Mouse (Mus musculus): ENCODE measurements around the gene Ncoa5. TPM values are rescaled to one million over a fixed set of nuclear protein-coding genes. Genes with fewer than 3 reads are reported as not detected.

Ncoa5 gene
- total RNA-seq, 4 experiments from 2014 or later = 9.0 to 15.5 (median 10.6) TPM

DNA sequence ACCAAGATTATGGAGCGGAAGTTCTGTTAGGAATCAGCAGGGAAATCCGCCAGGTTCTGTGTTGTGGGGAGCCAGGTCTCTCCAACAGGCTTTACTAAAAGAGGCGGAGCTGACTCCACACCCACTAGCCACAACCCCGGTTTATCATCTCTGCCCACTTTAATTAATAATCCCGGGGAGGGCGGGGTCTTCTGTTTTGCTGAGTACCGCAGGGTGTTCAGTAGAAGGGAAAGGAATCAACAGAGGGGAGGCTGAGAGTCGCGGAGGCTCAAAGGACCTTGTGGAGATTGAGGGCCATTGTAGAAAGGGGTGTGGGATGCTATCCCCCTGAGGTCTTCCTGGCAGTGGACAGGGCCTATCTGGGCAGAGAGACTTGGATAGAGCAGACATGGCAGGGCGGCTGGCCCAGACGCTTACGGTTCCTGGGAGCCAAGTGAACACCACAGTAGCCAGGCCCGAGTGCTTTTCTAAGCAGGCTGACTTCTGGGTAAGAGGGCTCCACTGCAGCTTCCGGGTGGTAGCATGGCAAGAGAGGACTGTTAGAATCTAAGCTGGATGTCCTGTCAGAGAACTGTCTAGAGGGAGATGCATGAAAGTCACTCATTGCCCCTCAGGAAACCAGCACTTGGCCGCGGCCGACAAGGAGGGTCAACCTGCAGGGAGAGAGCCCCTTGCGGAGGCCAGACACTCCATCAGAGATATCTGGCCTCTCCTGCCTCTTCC is 16.3 kb upstream of the Ncoa5 start:
- no peak for DNase-seq (ENCODE audit: low spot score in 2 of 2)

DNA sequence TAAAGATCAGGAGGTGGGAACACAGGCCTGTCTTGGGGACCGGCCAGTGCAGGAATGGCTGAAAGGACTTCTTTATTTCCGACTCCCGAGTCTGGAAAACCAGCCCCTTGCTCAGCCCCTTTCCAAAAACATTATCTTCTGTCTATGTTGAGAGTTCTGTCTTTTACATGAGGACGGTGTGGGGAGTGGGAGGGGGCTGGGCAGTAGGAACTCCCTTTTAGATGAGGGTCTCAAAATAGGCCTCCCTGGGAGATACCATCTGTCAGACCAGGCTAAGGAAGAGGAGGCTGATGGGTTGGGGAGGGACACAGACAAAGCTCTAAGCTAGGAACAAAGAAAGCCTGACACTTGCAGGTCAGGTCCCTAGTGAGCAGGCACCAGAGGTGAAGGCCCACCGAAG is 14.4 kb upstream of the Ncoa5 start:
- DNase-seq (ENCODE audit: low spot score in 2 of 2) = no peak

- no peak for DNase-seq (ENCODE audit: low spot score in 2 of 2)
Measured at GRCm38 (mm10) chr2:165043729-165044128, 9.1 kb upstream of the Ncoa5 start.

- DNase-seq (ENCODE audit: low spot score in 2 of 2) = no peak
Measured at GRCm38 (mm10) chr2:165043090-165043636, 8.5 kb upstream of the Ncoa5 start.

DNA sequence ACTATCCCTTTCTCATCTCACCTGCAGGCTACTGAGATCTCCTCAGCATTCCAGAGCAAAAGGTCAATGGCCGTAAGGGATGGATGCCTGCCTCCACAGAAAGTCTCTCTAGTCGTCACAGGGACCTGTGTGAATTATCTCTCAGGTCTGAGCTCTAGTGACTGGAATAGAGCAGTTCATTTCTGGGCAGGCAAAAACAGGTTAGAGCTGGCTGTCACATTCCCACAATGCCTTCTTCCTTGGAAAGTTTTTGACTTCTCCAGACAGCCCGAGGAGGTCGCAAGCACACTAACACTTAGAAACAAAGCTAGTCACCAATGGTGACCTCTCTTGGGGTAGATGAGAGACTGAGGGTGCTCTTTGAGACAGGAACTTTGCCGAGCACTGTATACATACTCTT is 7.5 kb upstream of the Ncoa5 start:
- DNase-seq (ENCODE audit: low spot score in 2 of 2) = no peak

- DNase-seq (ENCODE audit: low spot score in 2 of 2) = no peak
Measured at GRCm38 (mm10) chr2:165037415-165037814, 2.7 kb upstream of the Ncoa5 start.

GRCm38 (mm10) chr2:165035058-165035431 is 378 bp upstream of the Ncoa5 start:
- DNase-seq (ENCODE audit: low spot score in 2 of 2) = no peak

DNA sequence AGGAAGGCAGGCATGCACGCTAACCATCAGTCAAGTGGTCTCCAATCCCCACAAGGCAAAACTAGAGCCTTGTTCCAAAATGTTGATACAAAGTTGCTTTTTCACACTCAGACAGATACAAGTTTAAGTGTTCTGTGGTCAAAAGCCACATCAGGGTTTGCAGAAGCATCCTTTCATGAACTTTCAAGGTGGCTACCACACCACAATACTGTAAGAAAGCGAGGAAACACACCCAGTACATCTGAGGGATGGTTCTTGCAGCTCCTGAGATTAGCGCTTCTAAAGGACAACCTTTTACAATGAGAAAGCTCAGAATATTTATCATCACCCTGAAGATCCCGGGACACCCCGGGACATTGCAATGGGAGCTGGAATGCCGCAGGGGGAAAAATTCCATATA is 1.4 kb downstream of the Ncoa5 start:
- no peak for DNase-seq (ENCODE audit: low spot score in 2 of 2)

GRCm38 (mm10) chr2:165032533-165032932 is 2.1 kb downstream of the Ncoa5 start:
- no peak for DNase-seq (ENCODE audit: low spot score in 2 of 2)

DNA sequence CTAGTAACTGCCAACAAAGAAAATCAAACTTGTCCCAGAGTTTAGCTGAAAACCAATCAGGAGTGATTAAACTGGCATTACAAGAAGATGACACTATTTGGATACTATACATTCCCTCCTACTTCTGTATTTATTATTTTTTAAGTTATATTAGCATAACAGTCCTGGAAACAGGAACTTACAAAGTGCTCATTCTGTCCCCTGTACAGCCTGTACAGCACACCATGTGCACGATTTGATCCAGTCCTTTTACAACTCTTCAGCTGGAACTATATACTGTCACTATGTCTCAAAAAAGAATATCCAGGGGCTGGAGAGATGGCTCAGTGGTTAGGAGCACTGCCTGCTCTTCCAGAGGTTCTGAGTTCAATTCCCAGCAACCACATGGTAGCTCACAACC is 7.5 kb downstream of the Ncoa5 start:
- no peak for DNase-seq (ENCODE audit: low spot score in 2 of 2)

- no peak for DNase-seq (ENCODE audit: low spot score in 2 of 2)
Measured at GRCm38 (mm10) chr2:165020490-165020889, 14.2 kb downstream of the Ncoa5 start.

DNA sequence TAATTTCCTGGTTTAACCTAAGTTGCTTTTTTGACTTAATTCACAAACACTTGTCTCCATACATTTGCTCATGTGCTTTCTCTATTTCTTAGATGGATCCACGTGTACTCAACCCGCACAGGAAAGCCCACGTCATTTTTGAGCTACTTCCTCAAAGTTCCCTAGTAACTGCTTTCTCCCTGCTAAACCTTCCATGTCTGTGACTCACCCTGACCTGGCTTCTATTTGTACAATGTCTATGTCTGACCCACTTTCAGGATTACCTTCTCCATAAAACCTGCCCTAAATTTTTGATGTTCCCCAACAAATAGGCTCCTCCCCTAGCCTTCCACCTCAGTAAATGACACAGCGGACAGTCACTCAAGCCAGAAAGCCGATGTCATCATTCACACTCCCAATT is 19.7 kb downstream of the Ncoa5 start:
- DNase-seq (ENCODE audit: low spot score in 2 of 2) = no peak

DNA sequence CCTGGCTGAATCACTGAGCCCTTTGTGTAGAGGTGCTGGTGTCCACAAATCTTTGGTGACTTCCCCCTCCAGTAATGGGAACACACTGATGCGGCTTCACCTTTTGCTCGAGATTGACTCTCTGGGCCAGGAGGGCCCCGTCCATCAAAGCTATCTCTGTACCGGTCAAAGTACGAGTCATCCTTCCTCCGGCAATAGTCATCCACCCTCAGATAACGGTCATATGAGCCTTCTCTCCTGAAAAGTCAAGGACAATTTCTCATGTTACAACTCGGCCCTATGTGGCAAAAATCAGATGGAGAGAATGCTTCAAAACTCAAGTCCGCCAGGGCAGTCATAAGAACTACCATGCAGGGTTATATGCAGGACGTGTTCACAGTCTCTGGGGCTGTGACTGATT is 24.3 kb downstream of the Ncoa5 start:
- DNase-seq (ENCODE audit: low spot score in 2 of 2) = no peak

DNA sequence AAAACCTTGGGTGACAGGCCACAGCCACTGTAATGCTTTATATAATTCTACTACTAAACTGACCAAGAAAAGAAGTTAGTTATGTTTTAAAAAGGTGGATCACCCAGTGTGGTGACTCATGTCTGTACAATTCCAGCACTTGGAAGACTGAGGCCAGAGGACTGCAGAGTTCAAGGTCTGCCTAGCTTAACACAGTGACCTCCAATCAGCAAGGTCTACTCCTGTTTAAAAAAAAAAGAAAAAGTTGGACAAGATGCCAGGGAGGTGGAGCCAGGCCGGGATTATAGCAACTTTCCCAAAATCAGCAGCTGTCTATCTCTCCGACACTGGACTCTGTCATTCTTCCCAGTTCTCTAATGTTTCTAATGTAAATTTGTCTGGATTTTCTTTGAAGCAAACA is 25.1 kb downstream of the Ncoa5 start:
- no peak for DNase-seq (ENCODE audit: low spot score in 2 of 2)

DNA sequence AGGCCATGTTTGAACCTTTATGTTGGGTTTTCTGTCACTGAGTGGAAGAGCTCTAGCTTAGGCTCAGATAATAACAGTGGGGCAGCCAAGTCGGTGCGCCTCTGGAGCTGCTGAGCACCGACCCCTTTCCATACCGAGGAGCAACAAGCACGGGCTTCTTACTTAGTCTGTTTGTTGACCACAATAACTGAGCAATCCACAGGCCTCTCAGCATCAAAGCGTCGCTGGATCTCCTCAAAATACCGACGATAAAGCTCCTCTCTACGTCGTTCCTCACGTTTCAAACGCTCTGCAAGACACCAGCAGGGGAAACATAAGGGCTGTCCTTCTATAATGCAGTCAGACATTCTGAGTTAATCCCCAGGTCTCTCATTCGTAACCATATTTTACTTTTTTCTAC is 25.5 kb downstream of the Ncoa5 start:
- DNase-seq (ENCODE audit: low spot score in 2 of 2) = no peak

GRCm38 (mm10) chr2:165007986-165008385 is 26.7 kb downstream of the Ncoa5 start:
- no peak for DNase-seq (ENCODE audit: low spot score in 2 of 2)

DNA sequence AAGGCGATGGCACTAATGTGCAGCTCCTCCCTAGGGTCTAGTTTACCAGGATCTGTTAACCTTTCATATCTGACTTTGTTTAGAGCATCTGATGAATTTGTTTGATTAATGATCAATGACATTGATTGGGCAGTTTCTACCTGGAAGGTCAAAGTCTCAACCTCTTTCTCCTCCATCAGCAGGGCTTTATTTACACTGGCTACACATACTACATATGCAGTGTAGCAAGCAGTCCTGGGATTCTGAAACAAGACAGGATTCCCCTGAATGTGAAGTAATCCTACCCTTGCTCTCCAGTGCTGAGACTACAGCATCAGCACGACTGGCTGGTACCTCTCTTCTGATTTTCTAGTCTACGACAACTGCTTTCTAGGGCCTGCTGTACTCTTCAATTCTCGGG is 27.9 kb downstream of the Ncoa5 start:
- no peak for DNase-seq (ENCODE audit: low spot score in 2 of 2)

DNA sequence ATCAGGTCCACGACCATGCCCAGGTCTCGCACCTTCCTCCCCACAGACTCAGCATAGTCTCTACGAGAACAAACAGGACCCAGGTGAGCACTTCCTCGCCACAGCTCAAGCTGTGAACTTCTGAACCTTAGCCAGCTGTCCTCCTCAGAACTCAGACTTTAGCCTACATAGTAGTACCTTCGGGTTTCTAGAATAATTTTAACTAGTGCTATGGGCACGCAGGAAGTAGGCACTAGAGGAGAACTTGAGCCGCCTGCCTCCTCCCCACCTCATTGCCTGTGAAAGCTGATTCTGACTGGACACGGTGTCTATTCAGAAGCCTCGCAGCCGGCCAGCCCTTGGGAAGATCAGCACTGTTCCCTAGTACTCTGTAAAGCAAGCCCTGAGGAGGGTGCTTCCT is 30.4 kb downstream of the Ncoa5 start:
- DNase-seq (ENCODE audit: low spot score in 2 of 2) = no peak

DNA sequence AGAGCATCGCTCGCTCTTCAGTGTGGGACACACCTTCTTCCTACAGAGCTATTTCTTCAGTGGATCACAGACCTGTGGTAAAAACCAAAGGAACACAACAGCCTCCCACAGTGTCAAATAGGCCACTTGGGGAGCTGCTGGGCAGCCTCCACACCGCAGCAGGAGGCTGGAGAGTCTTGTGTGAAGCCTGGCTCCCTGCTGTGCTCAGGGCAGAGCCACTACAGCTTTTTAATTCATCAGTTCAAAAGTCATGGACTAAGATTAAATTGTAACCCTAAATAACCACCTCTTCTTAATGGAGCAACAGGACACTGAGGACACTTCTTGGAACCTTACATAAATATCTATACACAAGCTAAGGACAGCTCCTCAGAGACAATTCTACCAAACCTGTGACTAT is 31.6 kb downstream of the Ncoa5 start:
- DNase-seq (ENCODE audit: low spot score in 2 of 2) = no peak

DNA sequence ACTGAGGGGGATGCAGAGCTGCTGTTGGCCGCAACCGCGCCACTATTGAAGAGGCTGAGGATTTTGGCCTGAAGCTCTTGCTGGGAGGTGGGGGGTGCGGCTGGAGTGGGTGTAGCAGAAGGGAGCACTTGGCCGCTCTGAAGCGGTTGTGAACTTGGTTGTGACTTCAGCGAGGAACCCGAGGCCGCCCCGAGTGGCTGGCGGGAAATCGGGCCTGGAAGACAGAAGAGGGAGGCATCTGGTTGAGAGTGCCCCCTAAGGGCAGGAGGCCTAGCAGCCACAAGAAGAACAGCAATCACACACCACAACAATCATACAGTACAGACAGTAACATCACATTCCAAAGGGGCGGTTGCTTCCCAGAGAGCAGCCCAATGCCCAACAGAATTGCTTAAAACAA is 32.7 kb downstream of the Ncoa5 start:
- DNase-seq (ENCODE audit: low spot score in 2 of 2) = no peak

DNA sequence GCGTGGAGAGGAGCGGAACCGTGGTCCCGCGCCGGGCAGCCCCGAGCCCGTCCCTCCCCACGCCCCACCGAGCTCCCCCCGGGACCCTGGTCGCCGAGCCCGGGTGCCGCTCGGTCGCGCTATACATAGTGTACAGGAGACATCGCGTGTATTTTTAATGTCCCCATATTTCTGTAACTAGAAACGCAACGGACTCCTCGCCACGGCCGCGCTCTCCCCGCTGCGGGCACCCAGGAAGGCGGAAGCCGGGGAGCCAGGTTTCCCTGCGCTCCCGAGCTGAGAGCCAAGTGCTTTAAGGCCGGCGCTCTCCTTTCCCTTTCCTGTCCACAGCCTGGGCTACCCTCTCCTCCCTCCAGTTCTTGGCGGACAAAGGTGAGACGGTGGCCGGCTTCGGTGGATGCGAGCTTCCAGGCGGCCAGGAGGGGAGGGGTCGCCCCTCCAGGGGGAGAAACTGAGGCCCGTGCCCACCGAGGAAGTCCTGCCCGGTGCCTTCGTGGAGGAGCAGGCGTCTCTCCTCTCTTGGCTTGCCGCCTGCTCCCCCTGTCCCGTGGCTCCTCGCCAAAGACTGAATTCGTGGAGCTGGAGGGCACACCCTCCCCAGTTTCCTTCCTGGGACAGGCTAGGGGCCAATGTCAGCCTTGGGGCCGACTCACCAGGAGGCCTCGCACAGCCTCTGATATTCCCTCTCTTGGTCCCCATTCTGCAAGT is 36.8 kb downstream of the Ncoa5 start:
- DNase-seq (ENCODE audit: low spot score in 2 of 2) = no peak

DNA sequence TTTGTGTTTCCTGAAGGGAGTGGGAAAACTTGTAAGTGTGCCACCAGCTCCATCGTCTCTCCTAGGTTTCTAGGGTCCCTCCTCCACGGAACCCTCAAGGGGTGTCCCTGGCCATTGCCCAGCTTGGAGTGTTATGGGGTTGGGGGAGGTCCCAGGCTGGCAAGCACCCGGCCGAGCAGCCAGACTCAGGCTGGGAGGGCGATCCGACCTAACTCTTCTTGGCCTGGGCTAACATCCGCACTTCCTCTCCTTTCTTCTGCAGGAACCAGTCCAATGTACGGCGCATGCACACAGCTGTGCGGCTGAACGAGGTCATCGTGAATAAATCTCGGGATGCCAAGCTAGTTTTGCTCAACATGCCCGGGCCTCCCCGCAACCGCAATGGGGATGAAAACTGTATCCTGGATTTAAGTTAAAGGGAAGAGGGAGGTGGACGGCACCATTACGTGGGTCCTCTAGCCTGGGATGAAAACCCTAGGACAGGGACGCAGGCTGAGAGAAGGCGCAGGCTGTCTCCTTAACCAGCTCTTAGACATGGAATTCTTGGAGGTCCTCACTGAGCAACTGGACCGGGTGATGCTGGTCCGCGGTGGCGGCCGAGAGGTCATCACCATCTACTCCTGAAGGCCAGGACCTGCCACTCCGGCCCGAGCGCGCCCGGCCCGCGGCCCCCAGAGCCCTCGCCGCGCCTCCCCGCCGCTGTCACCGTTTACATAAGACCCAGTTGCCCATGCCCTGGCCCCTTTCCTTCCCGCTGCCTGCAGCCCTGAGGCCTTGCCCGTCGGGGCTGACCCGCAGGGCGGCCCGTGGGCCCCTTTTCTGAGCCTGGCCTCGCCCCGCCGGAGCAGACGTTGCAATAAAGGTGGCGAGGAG is 37.6 kb downstream of the Ncoa5 start:
- no peak for DNase-seq (ENCODE audit: low spot score in 2 of 2)

All from gastrocnemius, adult 8-10 months (tissue).